In genomic region chr5:24335888-24336511, GRCm38 (mm10) we compare ENCODE assay signal across 9 mouse cellular contexts. TPM values are rescaled to one million over a fixed set of nuclear protein-coding genes. Genes with fewer than 3 reads are reported as not detected.
A peak's percentile ranks its signal among the peaks of the same experiment; 100 is the strongest.
DNase-seq lines count a peak whose midpoint lies in the region; ATAC-seq lines count a peak whose summit lies in the region.
"Had no signal": no experiment of that assay in that cellular context is flagged by ENCODE, and none has a peak within 500 bp of the region (broad histone marks: within the 10 kb centered on the region; RNA-seq: fewer than 3 reads in every experiment).

No protein-coding gene starts in this region.

- peak overlapping the region; percentile 57 for H3K9ac ChIP-seq in heart, embryonic 12.5 days

- 12% methylated on average over 3 of the region's 3 CpGs for WGBS in heart, embryonic 12.5 days

- no peak overlapping the region for H3K4me2 ChIP-seq in heart, embryonic 12.5 days

- H3K9me3 ChIP-seq in heart, embryonic 12.5 days (replicated peaks), result no peaks in the 10 kb centered on the region

- no peak for DNase-seq in cerebellum, adult 11-12 months
- peak; percentile 20 for DNase-seq in A20 (ENCODE audit: low read depth, low spot score)
- peak; percentile 83 to 84 for DNase-seq in cerebellum, postnatal 10 days
- DNase-seq in kidney, postnatal 10 days, result peak; percentile 81
- peak; percentile 25 to 52 for DNase-seq in thymus, postnatal 10 days (ENCODE audit: low spot score in 2 of 2)

- no peak overlapping the region for H3K4me3 ChIP-seq in heart, embryonic 12.5 days

- H3K27me3 ChIP-seq in heart, embryonic 12.5 days (replicated peaks), result no peaks in the 10 kb centered on the region
- H3K27me3 ChIP-seq: Patski had no signal

- H3K27ac ChIP-seq in heart, embryonic 12.5 days (ENCODE audit: poor library complexity, severe bottlenecking), result peak overlapping the region; percentile 88

- H3K4me1 ChIP-seq in heart, embryonic 12.5 days (replicated peaks), result peaks cover 81% of the 10 kb centered on the region

- H3K36me3 ChIP-seq in heart, embryonic 12.5 days, result peaks cover 49% of the 10 kb centered on the region

- peak; percentile 54; the same call in 1 of the 2 replicates for ATAC-seq in cerebellum, adult (ENCODE audit: insufficient number of reproducible peaks, low FRiP score, low TSS enrichment)
- peak; percentile 77 for ATAC-seq in heart, embryonic 12.5 days (ENCODE audit: insufficient number of reproducible peaks, low FRiP score)
- ATAC-seq in megakaryocyte-erythroid progenitor cell, adult 5-6 weeks (replicated peaks; ENCODE audit: low FRiP score, low TSS enrichment, poor library complexity, severe bottlenecking), result peak; percentile 81
- ATAC-seq: Patski had no signal

RNA-seq across cellular contexts. Expression of gene Kcnh2, which starts 15.4 kb away (rescaled TPM):
- polyA plus RNA-seq in heart, embryonic 12.5 days (2016; fragmentation: Nextera tagmentation; extraction: Ambion mirVana), result 38.2 and 40.5 TPM in 2 replicates
- total RNA-seq in megakaryocyte-erythroid progenitor cell, adult 5-6 weeks (2014; fragmentation: Nextera tagmentation), result 1.2 TPM in 1 of 2 replicates, not detected in the other
- not detected in 2 replicates for total RNA-seq in megakaryocyte-erythroid progenitor cell, adult 5-6 weeks (2017)

RNA-seq across cellular contexts. Expression of gene Nos3, which starts 28.6 kb away (rescaled TPM):
- 45.9 and 46.9 TPM in 2 replicates for polyA plus RNA-seq in heart, embryonic 12.5 days (2016; fragmentation: Nextera tagmentation; extraction: Ambion mirVana)
- not detected in 2 replicates for total RNA-seq in megakaryocyte-erythroid progenitor cell, adult 5-6 weeks (2014; fragmentation: Nextera tagmentation)
- 0.23 TPM in 1 of 2 replicates, not detected in the other for total RNA-seq in megakaryocyte-erythroid progenitor cell, adult 5-6 weeks (2017)

RNA-seq across cellular contexts. Expression of gene Atg9b, which starts 55.9 kb away (rescaled TPM):
- polyA plus RNA-seq in heart, embryonic 12.5 days (2016; fragmentation: Nextera tagmentation; extraction: Ambion mirVana), result 1.4 and 2.6 TPM in 2 replicates
- 1.9 and 5.2 TPM in 2 replicates for total RNA-seq in megakaryocyte-erythroid progenitor cell, adult 5-6 weeks (2014; fragmentation: Nextera tagmentation)
- 1.1 and 7.3 TPM in 2 replicates for total RNA-seq in megakaryocyte-erythroid progenitor cell, adult 5-6 weeks (2017)

RNA-seq across cellular contexts. Expression of gene Abcb8, which starts 57.5 kb away (rescaled TPM):
- polyA plus RNA-seq in heart, embryonic 12.5 days (2016; fragmentation: Nextera tagmentation; extraction: Ambion mirVana), result 52.7 and 57.4 TPM in 2 replicates
- 59.4 and 83.4 TPM in 2 replicates for total RNA-seq in megakaryocyte-erythroid progenitor cell, adult 5-6 weeks (2014; fragmentation: Nextera tagmentation)
- 8.3 and 24.8 TPM in 2 replicates for total RNA-seq in megakaryocyte-erythroid progenitor cell, adult 5-6 weeks (2017)
